Mouse (Mus musculus): ENCODE measurements around the gene Arpp19. TPM values are rescaled to one million over a fixed set of nuclear protein-coding genes. Genes with fewer than 3 reads are reported as not detected.

The Arpp19 gene
- 100 to 1,000 TPM; 471 to 494 TPM for total RNA-seq (2021)

GRCm38 (mm10) chr9:75037451-75038356 is at the start of gene Arpp19:
Gene Arpp19 (plus strand): TSS chr9:75037614.
- intact Hi-C loops (cut with DNase I): no loop called here
- DNase-seq (ENCODE audit: low spot score in 2 of 2): peak; percentile 87 to 95

- intact Hi-C loops (cut with DNase I): no loop called here
- no peak for DNase-seq (ENCODE audit: low spot score in 2 of 2)
These were observed 48.4 kb upstream of the Arpp19 start for GRCm38 (mm10) chr9:74988893-74989460.

- DNase-seq (ENCODE audit: low spot score in 2 of 2): peak in 1 of 2 experiments; percentile 41
- intact Hi-C loops (cut with DNase I): no loop called here
These were observed 47.4 kb upstream of the Arpp19 start for GRCm38 (mm10) chr9:74989990-74990389.

GRCm38 (mm10) chr9:74994611-74995257 is 42.7 kb upstream of the Arpp19 start:
- DNase-seq (ENCODE audit: low spot score in 2 of 2): no peak
- intact Hi-C loops (cut with DNase I): no loop called here

GRCm38 (mm10) chr9:74996349-74996748 is 41.1 kb upstream of the Arpp19 start:
- intact Hi-C loops (cut with DNase I): no loop called here
- DNase-seq (ENCODE audit: low spot score in 2 of 2): no peak

- intact Hi-C loops (cut with DNase I): no loop called here
- DNase-seq (ENCODE audit: low spot score in 2 of 2): no peak
These were observed 39.4 kb upstream of the Arpp19 start for GRCm38 (mm10) chr9:74997976-74998375.

GRCm38 (mm10) chr9:75001006-75001405 is 36.4 kb upstream of the Arpp19 start:
- intact Hi-C loops (cut with DNase I): no loop called here
- DNase-seq (ENCODE audit: low spot score in 2 of 2): no peak

- intact Hi-C loops (cut with DNase I): no loop called here
- DNase-seq (ENCODE audit: low spot score in 2 of 2): no peak
These were observed 35.7 kb upstream of the Arpp19 start for GRCm38 (mm10) chr9:75001611-75002204.

- intact Hi-C loops (cut with DNase I): no loop called here
These were observed 35.2 kb upstream of the Arpp19 start for GRCm38 (mm10) chr9:75002262-75002661.

GRCm38 (mm10) chr9:75004203-75004602 is 33.2 kb upstream of the Arpp19 start:
- DNase-seq (ENCODE audit: low spot score in 2 of 2): no peak
- intact Hi-C loops (cut with DNase I): no loop called here

More at GRCm38 (mm10) chr9:75002262-75002661, 35.2 kb upstream of the Arpp19 start:
- DNase-seq (ENCODE audit: low spot score in 2 of 2): no peak

- DNase-seq (ENCODE audit: low spot score in 2 of 2): no peak
- intact Hi-C loops (cut with DNase I): no loop called here
These were observed 20.8 kb upstream of the Arpp19 start for GRCm38 (mm10) chr9:75016591-75016990.

- intact Hi-C loops (cut with DNase I): no loop called here
- no peak for DNase-seq (ENCODE audit: low spot score in 2 of 2)
These were observed 18.2 kb upstream of the Arpp19 start for GRCm38 (mm10) chr9:75019181-75019580.

GRCm38 (mm10) chr9:75019592-75019991 is 17.8 kb upstream of the Arpp19 start:
- intact Hi-C loops (cut with DNase I): no loop called here

GRCm38 (mm10) chr9:75020561-75020960 is 16.9 kb upstream of the Arpp19 start:
- intact Hi-C loops (cut with DNase I): no loop called here

More at GRCm38 (mm10) chr9:75019592-75019991, 17.8 kb upstream of the Arpp19 start:
- DNase-seq (ENCODE audit: low spot score in 2 of 2): no peak

GRCm38 (mm10) chr9:75022546-75022945 is 14.9 kb upstream of the Arpp19 start:
- DNase-seq (ENCODE audit: low spot score in 2 of 2): no peak
- intact Hi-C loops (cut with DNase I): no loop called here

More at GRCm38 (mm10) chr9:75020561-75020960, 16.9 kb upstream of the Arpp19 start:
- no peak for DNase-seq (ENCODE audit: low spot score in 2 of 2)

- intact Hi-C loops (cut with DNase I): no loop called here
- DNase-seq (ENCODE audit: low spot score in 2 of 2): no peak
These were observed 14.1 kb upstream of the Arpp19 start for GRCm38 (mm10) chr9:75023150-75023894.

GRCm38 (mm10) chr9:75024089-75024488 is 13.3 kb upstream of the Arpp19 start:
- intact Hi-C loops (cut with DNase I): no loop called here
- no peak for DNase-seq (ENCODE audit: low spot score in 2 of 2)

- intact Hi-C loops (cut with DNase I): no loop called here
- no peak for DNase-seq (ENCODE audit: low spot score in 2 of 2)
These were observed 11.7 kb upstream of the Arpp19 start for GRCm38 (mm10) chr9:75025689-75026088.

GRCm38 (mm10) chr9:75032408-75032807 is 5.0 kb upstream of the Arpp19 start:
- intact Hi-C loops (cut with DNase I): loop anchor here (5.0 kb wide), 1 partner anchor 125 kb away; no protein-coding TSS in a partner anchor
- no peak for DNase-seq (ENCODE audit: low spot score in 2 of 2)

Measured in left cerebral cortex, postnatal 25 days (tissue).